In genomic region chr12:104863653-104864052, GRCm38 (mm10) we compare ENCODE assay signal across 11 mouse cellular contexts. TPM values are rescaled to one million over a fixed set of nuclear protein-coding genes. Genes with fewer than 3 reads are reported as not detected.
DNase-seq lines count a peak whose midpoint lies in the region; ATAC-seq and TF ChIP-seq lines count a peak whose summit lies in the region.
"Had no signal": no experiment of that assay in that cellular context is flagged by ENCODE, and none has a peak within 500 bp of the region (broad histone marks: within the 10 kb centered on the region; RNA-seq: fewer than 3 reads in every experiment).

No protein-coding gene starts in this region.

- peak overlapping the region; percentile 34 for H3K4me3 ChIP-seq in layer of hippocampus, adult 2 months
- peak overlapping the region; percentile 92 for H3K4me3 ChIP-seq in kidney, adult 2 months (ENCODE audit: insufficient read depth, low read depth, low read length)
- H3K4me3 ChIP-seq in liver, embryonic 14.5 days (ENCODE audit: insufficient read depth in 1 of 2, low read depth in 2 of 2, low read length in 2 of 2), result no peak overlapping the region
- H3K4me3 ChIP-seq in olfactory bulb, adult 2 months (ENCODE audit: insufficient read depth, low read depth, low read length), result peak overlapping the region; percentile 12; the same call in 1 of the 2 replicates
- H3K4me3 ChIP-seq: myocyte had no signal

- H3K27me3 ChIP-seq in kidney, adult 2 months (replicated peaks; ENCODE audit: control insufficient read depth, insufficient read depth, low read length), result no peaks in the 10 kb centered on the region
- H3K27me3 ChIP-seq in liver, embryonic 14.5 days (ENCODE audit: control insufficient read depth, insufficient read depth, low read length), result peaks cover 18% of the 10 kb centered on the region

- no peak for TF ChIP-seq POLR2A in kidney, adult 2 months (IDR thresholded peaks at IDR 0.05; ENCODE audit: low read depth, low read length)
- no peak for TF ChIP-seq POLR2A in olfactory bulb, adult 2 months (IDR thresholded peaks at IDR 0.05; ENCODE audit: insufficient read depth, low read depth, low read length)

- no peaks in the 10 kb centered on the region for H3K9me3 ChIP-seq in liver, embryonic 14.5 days (ENCODE audit: control insufficient read depth, low read length)

- peak; percentile 26; the same call in 1 of the 2 replicates for ATAC-seq in liver, embryonic 14.5 days (ENCODE audit: insufficient read depth)

- no peak for TF ChIP-seq CTCF in layer of hippocampus, adult 2 months (conservative IDR thresholded peaks at IDR 0.05)
- no peak for TF ChIP-seq CTCF in kidney, adult 2 months (conservative IDR thresholded peaks at IDR 0.05; ENCODE audit: insufficient read depth, insufficient read length, low read depth, low read length)
- no peak for TF ChIP-seq CTCF in liver, embryonic 14.5 days (IDR thresholded peaks at IDR 0.05; ENCODE audit: low read depth)
- no peak for TF ChIP-seq CTCF in olfactory bulb, adult 2 months (IDR thresholded peaks at IDR 0.05; ENCODE audit: insufficient read depth, low read depth, low read length)

- H3K9ac ChIP-seq in liver, embryonic 14.5 days (replicated peaks), result no peak overlapping the region

- no peak for DNase-seq in layer of hippocampus, adult 2 months (ENCODE audit: low spot score in 2 of 2)
- no peak for DNase-seq in layer of hippocampus, adult 9-11 months
- peak; percentile 96 for DNase-seq in kidney, adult 2 months
- peak in 1 of 3 experiments; percentile 9 for DNase-seq in liver, embryonic 14.5 days (ENCODE audit: low read depth in 3 of 3, low spot score in 3 of 3)
- DNase-seq in left cerebral cortex, postnatal 4 days, result no peak
- DNase-seq in cerebellum, postnatal 14 days, result no peak
- DNase-seq in spleen, postnatal 36 days (ENCODE audit: low spot score in 2 of 2), result no peak
- DNase-seq: adrenal gland, postnatal 14 days; thymus, adult 2 months had no signal

- TF ChIP-seq EP300 in liver, embryonic 14.5 days (IDR thresholded peaks at IDR 0.05; ENCODE audit: low read depth), result no peak

- H3K36me3 ChIP-seq in kidney, adult 2 months (ENCODE audit: control insufficient read depth, insufficient read depth, low read length), result no peaks in the 10 kb centered on the region
- no peaks in the 10 kb centered on the region for H3K36me3 ChIP-seq in liver, embryonic 14.5 days (replicated peaks; ENCODE audit: control insufficient read depth, insufficient read depth, low read depth)

- H3K4me2 ChIP-seq in liver, embryonic 14.5 days (ENCODE audit: low read depth), result no peak overlapping the region

- peaks cover 37% of the 10 kb centered on the region for H3K4me1 ChIP-seq in kidney, adult 2 months (ENCODE audit: control insufficient read depth, insufficient read depth, low read length)
- no peaks in the 10 kb centered on the region for H3K4me1 ChIP-seq in liver, embryonic 14.5 days (replicated peaks; ENCODE audit: control insufficient read depth in 2 of 2, insufficient read depth in 2 of 2, low read length in 1 of 2)
- H3K4me1 ChIP-seq in olfactory bulb, adult 2 months (ENCODE audit: control insufficient read depth, insufficient read depth, low read length), result peaks cover 20% of the 10 kb centered on the region

- WGBS in kidney, adult 2 months, result 42% methylated on average over 7 of the region's 7 CpGs
- WGBS in liver, embryonic 14.5 days (ENCODE audit: insufficient replicate concordance), result 48% methylated on average over 7 of the region's 7 CpGs
- WGBS in olfactory bulb, adult 2 months, result 93% methylated on average over 7 of the region's 7 CpGs

- peak overlapping the region; percentile 97 for H3K27ac ChIP-seq in layer of hippocampus, adult 2 months
- peak overlapping the region; percentile 86 for H3K27ac ChIP-seq in kidney, adult 2 months (ENCODE audit: insufficient read depth, low read depth, low read length)
- no peak overlapping the region for H3K27ac ChIP-seq in liver, embryonic 14.5 days
- H3K27ac ChIP-seq in olfactory bulb, adult 2 months (ENCODE audit: insufficient read depth, low read depth, low read length), result no peak overlapping the region

- intact Hi-C loops in left cerebral cortex, postnatal 4 days (cut with DNase I), result no loop called here

RNA-seq across cellular contexts. Expression of gene Clmn, which starts 1.2 kb away (rescaled TPM):
- 100 to 1,000 TPM; 103 to 108 TPM for total RNA-seq in layer of hippocampus, adult 2 months (2021)
- polyA plus RNA-seq in kidney, adult 2 months (2012; rRNA removed), result 20.5 and 21.3 TPM in 2 replicates
- 0.27 and 0.33 TPM in 2 replicates for polyA plus RNA-seq in liver, embryonic 14.5 days (2012; rRNA removed)
- 0.32 and 0.39 TPM in 2 replicates for polyA plus RNA-seq in liver, embryonic 14.5 days (2014; fragmentation: Nextera tagmentation; extraction: Ambion mirVana)
- not detected in 2 replicates for polyA plus RNA-seq in olfactory bulb, adult 2 months (2012; ENCODE audit: insufficient read depth, insufficient read length, low replicate concordance, missing spikeins)
- 10 to 100 TPM in 1 of 2 experiments, 1 to 10 TPM in 1; 8.3 to 10.1 TPM for total RNA-seq in left cerebral cortex, postnatal 4 days (2021)

Comparison
In these comparisons a context has a peak if more than half of its experiments do, and no peak if none do; other contexts are left out.
1. H3K27ac ChIP-seq: peak in layer of hippocampus, adult 2 months (single experiment) and kidney, adult 2 months (single experiment); none in liver, embryonic 14.5 days (single experiment) and olfactory bulb, adult 2 months (single experiment).
2. H3K4me3 ChIP-seq: peak in layer of hippocampus, adult 2 months (single experiment), kidney, adult 2 months (single experiment) and olfactory bulb, adult 2 months (single experiment); none in liver, embryonic 14.5 days (0 of 2).